Mouse (Mus musculus): Measurements from ENCODE around the gene Anapc15.

GRCm38 (mm10) chr7:101832372-101832771 lies 31.1 kb upstream of the Anapc15 start:
- TF ChIP-seq CTCF (IDR thresholded peaks at IDR 0.05; ENCODE audit: borderline replicate concordance, control insufficient read depth, extremely low read depth, insufficient read depth, low read length, poor library complexity) (no peak), POLR2A (IDR thresholded peaks at IDR 0.05; ENCODE audit: control insufficient read depth, extremely low read depth, insufficient read depth, low read length, poor library complexity) (no peak)

Measured in thymus, adult 2 months (tissue).